Mouse (Mus musculus) MEL-GATA-1-ER (cell line): ENCODE measurements around the gene Tapt1.
"Not testable (repeated sequence)": the region's sequence is repeated elsewhere in the genome, so short reads cannot be mapped to it uniquely, and the experiment has no call there.

ENCODE experiments used
- DNase-seq: peaks from one replicate; pipeline ENCODE4 v3.0.0-alpha.2; 2012; ENCODE audit warnings: low read depth; ENCODE audit errors: extremely low read depth

Tapt1 gene

DNA sequence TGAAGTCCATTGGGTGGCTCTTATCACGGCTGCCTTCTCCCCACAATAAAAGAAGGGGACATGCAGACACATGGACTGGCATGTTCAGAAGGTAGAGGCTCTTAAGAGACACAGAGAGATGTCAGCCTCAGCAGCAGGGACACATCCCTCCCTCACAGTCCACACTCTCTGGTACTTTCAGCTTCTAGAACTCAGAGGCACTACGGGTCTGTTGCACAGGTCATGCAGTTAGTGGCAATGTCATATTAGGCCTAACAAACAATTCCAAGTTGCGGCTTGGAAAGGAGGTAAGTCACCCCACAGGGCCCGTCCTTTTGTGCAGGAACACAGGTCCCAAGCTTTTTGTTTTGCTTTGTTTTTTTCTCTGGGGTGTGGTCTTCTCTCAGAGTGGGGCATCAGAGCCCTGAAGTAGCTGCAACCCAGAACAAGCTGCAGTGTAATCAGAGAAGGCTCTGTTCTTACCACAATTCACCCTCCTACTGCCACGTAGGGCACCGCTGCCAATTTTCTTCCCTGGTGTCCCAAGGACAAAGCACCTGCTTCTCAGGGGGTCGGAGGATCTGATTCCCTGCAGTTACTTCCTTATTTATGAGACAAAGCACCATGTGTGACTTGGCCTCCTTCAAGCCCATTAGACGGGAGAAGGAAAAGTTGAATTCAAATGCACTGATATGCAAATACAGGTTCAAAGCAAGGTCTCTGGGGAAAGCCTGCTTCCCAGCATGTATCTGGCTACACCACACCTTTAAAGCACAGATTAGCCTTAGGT lies 82.8 kb downstream of the Tapt1 start:
- no peak for DNase-seq

DNA sequence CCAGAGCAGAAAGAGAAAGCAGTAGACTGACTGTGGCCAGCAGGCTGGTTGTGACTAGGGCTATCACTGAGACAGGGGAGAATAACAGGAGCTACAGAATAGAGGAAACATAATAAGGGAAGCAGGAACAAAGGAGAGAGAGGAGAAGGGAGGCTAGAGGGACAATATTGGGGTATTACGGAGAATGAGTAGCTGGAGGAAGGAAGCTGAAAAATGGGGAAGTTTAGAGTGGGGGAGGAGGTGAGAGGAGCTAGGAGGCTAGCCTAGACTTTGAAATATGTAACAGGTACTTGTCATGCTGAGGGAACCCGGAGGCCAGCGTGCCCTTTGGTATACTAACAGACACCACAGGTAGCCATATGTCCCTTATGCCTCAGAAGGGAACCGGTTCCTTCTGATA lies 98.9 kb downstream of the Tapt1 start:
- DNase-seq: no peak

DNA sequence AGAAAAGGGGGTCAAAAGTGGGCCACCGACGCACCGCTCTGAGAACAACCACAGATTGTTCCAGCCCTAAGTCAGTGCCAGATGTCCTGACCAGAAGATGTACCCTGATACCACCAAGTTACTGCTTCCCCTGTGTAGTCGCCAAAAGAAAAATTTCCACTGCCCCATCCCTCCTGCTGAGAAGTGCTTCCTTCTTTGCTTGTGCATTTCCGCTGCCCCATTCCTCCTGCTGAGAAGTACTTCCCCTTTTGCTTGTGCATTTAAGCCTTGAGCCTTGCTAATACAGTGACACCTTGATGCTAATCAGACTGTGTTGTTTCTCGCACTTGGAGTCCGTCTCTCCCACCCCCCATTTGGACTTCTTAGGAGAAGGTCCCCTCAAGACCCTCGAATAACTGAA lies 99.9 kb downstream of the Tapt1 start:
- DNase-seq: not testable (repeated sequence)
